Comparison of ENCODE assay signal across 9 mouse cellular contexts in genomic region chr11:121652547-121653305, GRCm38 (mm10). TPM values are rescaled to one million over a fixed set of nuclear protein-coding genes. Genes with fewer than 3 reads are reported as not detected.
DNase-seq lines count a peak whose midpoint lies in the region; ATAC-seq and TF ChIP-seq lines count a peak whose summit lies in the region.
"Had no signal": no experiment of that assay in that cellular context is flagged by ENCODE, and none has a peak within 500 bp of the region (broad histone marks: within the 10 kb centered on the region; RNA-seq: fewer than 3 reads in every experiment).

No protein-coding gene starts in this region.

- H3K36me3 ChIP-seq in liver, embryonic 11.5 days (ENCODE audit: control insufficient read depth, insufficient read depth, low read length), result no peaks in the 10 kb centered on the region
- peaks cover 10% of the 10 kb centered on the region; the same call in 1 of the 2 replicates for H3K36me3 ChIP-seq in limb, embryonic 14.5 days (ENCODE audit: control insufficient read depth, insufficient read depth, low read length)
- H3K36me3 ChIP-seq: neural tube, embryonic 12.5 days had no signal

- no peak overlapping the region for H3K27ac ChIP-seq in liver, embryonic 11.5 days (ENCODE audit: low read depth, low read length)
- H3K27ac ChIP-seq in limb, embryonic 14.5 days (replicated peaks; ENCODE audit: low read depth, low read length), result no peak overlapping the region
- H3K27ac ChIP-seq: neural tube, embryonic 12.5 days had no signal

- ATAC-seq in liver, embryonic 11.5 days (replicated peaks; ENCODE audit: low FRiP score), result no peak
- ATAC-seq in limb, embryonic 14.5 days (ENCODE audit: low FRiP score, low read depth), result no peak

- intact Hi-C loops in heart, postnatal 36 days (cut with DNase I), result loop anchor here (1.0 to 5.0 kb wide), 3 partner anchors 50 to 156 kb away; no protein-coding TSS in a partner anchor

- no peaks in the 10 kb centered on the region for H3K9me3 ChIP-seq in liver, embryonic 11.5 days (ENCODE audit: control insufficient read depth, low read length)
- no peaks in the 10 kb centered on the region for H3K9me3 ChIP-seq in limb, embryonic 14.5 days (ENCODE audit: control insufficient read depth, low read length)
- H3K9me3 ChIP-seq: neural tube, embryonic 12.5 days had no signal

- H3K4me1 ChIP-seq in liver, embryonic 11.5 days (replicated peaks; ENCODE audit: control insufficient read depth, insufficient read depth, low read length), result peaks cover 4% of the 10 kb centered on the region
- H3K4me1 ChIP-seq in limb, embryonic 14.5 days (ENCODE audit: control insufficient read depth, insufficient read depth, low read length), result no peaks in the 10 kb centered on the region
- H3K4me1 ChIP-seq: neural tube, embryonic 12.5 days had no signal

- TF ChIP-seq POLR2A in limb, embryonic 14.5 days (IDR thresholded peaks at IDR 0.05; ENCODE audit: borderline replicate concordance, extremely low read depth, insufficient read depth, insufficient read length), result no peak

- H3K4me2 ChIP-seq in liver, embryonic 11.5 days, result no peak overlapping the region
- no peak overlapping the region for H3K4me2 ChIP-seq in limb, embryonic 14.5 days (replicated peaks; ENCODE audit: low read depth, low read length, severe bottlenecking)
- H3K4me2 ChIP-seq: neural tube, embryonic 12.5 days had no signal

- H3K27me3 ChIP-seq in liver, embryonic 11.5 days (replicated peaks; ENCODE audit: control insufficient read depth, insufficient read depth, low read length), result no peaks in the 10 kb centered on the region
- no peaks in the 10 kb centered on the region for H3K27me3 ChIP-seq in limb, embryonic 14.5 days (ENCODE audit: control insufficient read depth, insufficient read depth, low read length)
- H3K27me3 ChIP-seq: neural tube, embryonic 12.5 days had no signal

- H3K9ac ChIP-seq in liver, embryonic 11.5 days (ENCODE audit: low read depth, low read length), result no peak overlapping the region
- no peak overlapping the region for H3K9ac ChIP-seq in limb, embryonic 14.5 days (ENCODE audit: low read depth, low read length, severe bottlenecking)
- H3K9ac ChIP-seq: neural tube, embryonic 12.5 days had no signal

- no peak overlapping the region for H3K4me3 ChIP-seq in liver, embryonic 11.5 days (ENCODE audit: low read depth, low read length)
- H3K4me3 ChIP-seq in limb, embryonic 14.5 days (replicated peaks; ENCODE audit: low read length), result no peak overlapping the region
- H3K4me3 ChIP-seq: neural tube, embryonic 12.5 days had no signal

- 64% methylated on average over 10 of the region's 10 CpGs for WGBS in liver, embryonic 11.5 days
- 50% methylated on average over 8 of the region's 10 CpGs for WGBS in limb, embryonic 14.5 days

- DNase-seq in liver (peak; percentile 63), R1 (ENCODE audit: low read depth, low spot score) (peak; percentile 84)
- DNase-seq in liver, embryonic 11.5 days (ENCODE audit: low spot score), result no peak
- DNase-seq in cerebellum, postnatal 25 days, result peak; percentile 48 to 78
- peak; percentile 71 to 76 for DNase-seq in heart, postnatal 36 days
- peak; percentile 52 for DNase-seq in limb, embryonic 14.5 days (ENCODE audit: low spot score)
- peak; percentile 70 for DNase-seq in retina, postnatal 1 day
- peak; percentile 32 for DNase-seq in urinary bladder, postnatal 10 days (ENCODE audit: low spot score)

RNA-seq across cellular contexts. Expression of gene B3gntl1, which starts 20.2 kb away (rescaled TPM):
- 3.6 and 5.9 TPM in 2 replicates for polyA plus RNA-seq in liver, embryonic 11.5 days (2014; fragmentation: Nextera tagmentation; extraction: Ambion mirVana)
- 1 to 10 TPM; 3.5 to 4.3 TPM for total RNA-seq in heart, postnatal 36 days (2021)
- polyA plus RNA-seq in limb, embryonic 14.5 days (2012; rRNA removed), result 14.4 and 16.5 TPM in 2 replicates
- polyA plus RNA-seq in limb, embryonic 14.5 days (2014; fragmentation: Nextera tagmentation; extraction: Ambion mirVana), result 8.6 and 9.9 TPM in 2 replicates

RNA-seq across cellular contexts. Expression of gene Metrnl, which starts 48.6 kb away (rescaled TPM):
- 4.5 and 4.7 TPM in 2 replicates for polyA plus RNA-seq in liver, embryonic 11.5 days (2014; fragmentation: Nextera tagmentation; extraction: Ambion mirVana)
- total RNA-seq in heart, postnatal 36 days (2021), result 10 to 100 TPM; 17.6 to 21.5 TPM
- 31.0 and 33.0 TPM in 2 replicates for polyA plus RNA-seq in limb, embryonic 14.5 days (2012; rRNA removed)
- 46.0 and 47.9 TPM in 2 replicates for polyA plus RNA-seq in limb, embryonic 14.5 days (2014; fragmentation: Nextera tagmentation; extraction: Ambion mirVana)
